Mouse (Mus musculus) gastrocnemius, postnatal 10 days (tissue): ENCODE results near the gene Banf1. TPM values are rescaled to one million over a fixed set of nuclear protein-coding genes. Genes with fewer than 3 reads are reported as not detected.

Source experiments
- total RNA-seq, 2 experiments: library from RNA; stranded (reverse); gene quantifications; 2 replicates each; pipeline ENCODE4 v1.2.3; 2021

Gene Banf1
- total RNA-seq, 2 experiments from 2014 or later: 128 to 150 TPM

Other genes with a start within 250 kb of the Banf1 start
- gene Klc2, start 248.6 kb downstream of the Banf1 start, total RNA-seq: 10 to 100 TPM; 27.2 to 28.7 TPM
- 10 to 100 TPM; 10.3 to 11.1 TPM for gene Pacs1, start 94.0 kb downstream of the Banf1 start, total RNA-seq
- gene Sf3b2, start 71.7 kb downstream of the Banf1 start, total RNA-seq: 10 to 100 TPM; 81.9 to 88.6 TPM
- gene Gal3st3, start 68.8 kb downstream of the Banf1 start, total RNA-seq: under 1 TPM; 0.28 to 0.47 TPM
- not detected for gene Catsper1, start 31.4 kb downstream of the Banf1 start, total RNA-seq
- gene Cst6, start 17.6 kb downstream of the Banf1 start, total RNA-seq: 1 to 10 TPM; 1.8 to 1.9 TPM
- 10 to 100 TPM; 14.0 to 15.6 TPM for gene Eif1ad, start 427 bp downstream of the Banf1 start, total RNA-seq
- gene Sart1, start 21.5 kb upstream of the Banf1 start, total RNA-seq: 10 to 100 TPM; 39.8 to 45.4 TPM
- gene Tsga10ip, start 35.4 kb upstream of the Banf1 start, total RNA-seq: under 1 TPM in 1 of 2 experiments, not detected in 1; 0.23 TPM
- 100 to 1,000 TPM; 513 to 561 TPM for gene Drap1, start 57.8 kb upstream of the Banf1 start, total RNA-seq
- 10 to 100 TPM; 47.8 to 50.5 TPM for gene AI837181, start 58.0 kb upstream of the Banf1 start, total RNA-seq
- gene Fosl1, start 80.4 kb upstream of the Banf1 start, total RNA-seq: not detected
- gene Ccdc85b, start 90.7 kb upstream of the Banf1 start, total RNA-seq: 1 to 10 TPM; 8.2 to 9.1 TPM
- gene Fibp, start 93.4 kb upstream of the Banf1 start, total RNA-seq: 10 to 100 TPM; 53.2 to 54.6 TPM
- under 1 TPM in 1 of 2 experiments, not detected in 1; 0.50 TPM for gene Ctsw, start 101.3 kb upstream of the Banf1 start, total RNA-seq
- 10 to 100 TPM; 29.9 to 42.9 TPM for gene Efemp2, start 106.8 kb upstream of the Banf1 start, total RNA-seq
- 10 to 100 TPM; 24.7 to 29.9 TPM for gene Mus81, start 121.2 kb upstream of the Banf1 start, total RNA-seq
- gene Cfl1, start 123.3 kb upstream of the Banf1 start, total RNA-seq: 100 to 1,000 TPM; 305 to 378 TPM
- 1 to 10 TPM in 1 of 2 experiments, under 1 TPM in 1; 0.47 to 1.4 TPM for gene 1700020D05Rik, start 136.6 kb upstream of the Banf1 start, total RNA-seq
- 1 to 10 TPM; 5.1 to 7.2 TPM for gene Snx32, start 143.4 kb upstream of the Banf1 start, total RNA-seq
- not detected for gene Ovol1, start 193.5 kb upstream of the Banf1 start, total RNA-seq
- gene Ap5b1, start 200.9 kb upstream of the Banf1 start, total RNA-seq: 1 to 10 TPM; 1.6 to 2.7 TPM
- 10 to 100 TPM; 44.9 to 50.4 TPM for gene Rnaseh2c, start 234.7 kb upstream of the Banf1 start, total RNA-seq
- gene Kat5, start 243.1 kb upstream of the Banf1 start, total RNA-seq: 10 to 100 TPM; 31.6 to 39.9 TPM